Mouse (Mus musculus) telencephalon, adult 2 months (tissue): ENCODE results near the gene Rab26.

Experiments used
- DNase-seq: peaks from one replicate; pipeline ENCODE4 v3.0.0-alpha.2; 2011; ENCODE audit warnings: low read depth, low spot score

Gene Rab26

DNA sequence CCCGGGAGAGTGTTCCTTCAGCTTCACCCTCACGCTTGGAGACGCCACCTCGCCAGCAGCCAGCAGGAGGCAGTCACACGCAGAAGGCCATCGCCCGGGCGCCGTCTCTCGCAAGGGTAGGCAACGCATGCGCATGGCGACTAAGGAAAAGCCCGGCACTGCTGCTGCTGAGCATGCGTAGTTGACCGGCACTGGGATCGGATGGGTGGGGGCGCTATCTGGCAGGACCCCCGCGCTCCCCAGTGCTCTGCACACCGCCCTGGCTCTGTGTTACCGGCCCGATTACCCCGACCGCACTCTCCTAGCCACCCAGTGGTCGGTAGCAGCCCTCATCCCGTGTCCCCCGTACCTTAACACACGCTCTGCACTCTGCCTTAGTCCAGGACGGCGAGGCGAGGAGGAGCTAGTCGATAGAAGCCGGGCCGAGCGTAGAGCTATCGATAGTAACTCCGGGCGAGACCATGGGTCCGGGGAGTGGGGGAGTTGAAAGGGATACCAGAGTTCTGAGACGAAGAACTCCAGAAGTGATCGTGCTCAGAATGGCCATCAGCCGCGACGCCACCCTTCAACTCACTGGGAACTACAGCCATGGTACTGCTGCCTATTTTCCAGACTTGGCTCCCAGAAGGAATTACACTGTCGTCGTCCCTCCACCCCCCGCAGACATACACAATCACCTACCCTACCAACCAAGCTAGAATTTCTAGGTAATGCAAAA, 55.2 kb downstream of the Rab26 start, which contains the start of gene Mlst8:
TSS of gene Mlst8 (minus strand) at position 416 of the 718 bp plus-strand sequence.
- peak; percentile 93 for DNase-seq

DNA sequence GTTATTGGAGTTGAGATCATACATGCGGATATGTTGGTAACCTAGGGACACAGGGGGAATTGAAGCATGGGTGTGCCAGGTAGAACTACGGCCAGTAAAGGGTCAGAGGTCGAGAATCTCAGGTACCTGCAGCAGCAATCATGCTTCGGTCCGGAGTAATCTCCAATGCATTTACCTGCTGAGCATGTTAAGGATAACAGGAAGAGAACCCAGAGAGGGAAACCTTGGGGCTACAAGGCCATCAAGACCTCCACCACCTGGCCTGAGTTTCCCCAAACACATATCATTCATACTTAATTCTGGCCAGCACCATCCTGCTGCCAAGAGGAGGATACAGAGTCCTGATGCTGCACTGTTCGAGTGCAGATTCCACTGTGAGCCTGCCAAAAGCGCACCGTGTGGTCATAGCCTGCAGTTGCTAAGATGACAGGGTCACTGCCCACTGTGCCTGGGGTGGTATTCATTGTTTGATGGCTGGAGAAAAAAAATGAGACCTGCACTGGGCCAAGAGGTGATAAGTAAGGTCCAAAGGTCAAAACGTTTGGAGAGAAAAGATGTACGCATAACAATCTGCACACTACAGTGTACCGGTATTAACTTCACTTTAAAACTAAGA, 55.9 kb downstream of the Rab26 start:
- DNase-seq: no peak
